Mouse (Mus musculus) liver, embryonic 16.5 days (tissue): ENCODE data around the gene Gabarapl2. TPM values are rescaled to one million over a fixed set of nuclear protein-coding genes. Genes with fewer than 3 reads are reported as not detected.

ENCODE experiments used
- ATAC-seq: fragments of 200-750 bp; cut with Nextera tagmentation; 2 replicates; pipeline ENCODE4 v1.8.0; 2017; ENCODE audit warnings: low read depth, mild to moderate bottlenecking, moderate number of reproducible peaks, moderate library complexity
- H3K27ac ChIP-seq: fragments of 300-500 bp; sonication (generic); 2 replicates; pipeline ENCODE4 v1.5.1; 2014; ENCODE audit warnings: mild to moderate bottlenecking, low read length
- H3K27me3 ChIP-seq: fragments of 300-500 bp; sonication (generic); 2 replicates; pipeline ENCODE4 v1.6.1; 2014; ENCODE audit warnings: low read depth, low read length, mixed read lengths; ENCODE audit not compliant: control insufficient read depth, insufficient read depth
- H3K36me3 ChIP-seq: fragments of 300-500 bp; sonication (generic); 2 replicates; pipeline ENCODE4 v1.6.1; 2014; ENCODE audit warnings: mild to moderate bottlenecking; ENCODE audit not compliant: control insufficient read depth, insufficient read depth
- H3K4me1 ChIP-seq: fragments of 300-500 bp; sonication (generic); 2 replicates; pipeline ENCODE4 v1.6.1; 2014; ENCODE audit warnings: low read depth, low read length, mixed read lengths; ENCODE audit not compliant: control insufficient read depth
- H3K4me2 ChIP-seq: fragments of 300-500 bp; sonication (generic); 2 replicates; pipeline ENCODE4 v1.6.1; 2014; ENCODE audit warnings: low read depth, low read length, mixed read lengths
- H3K4me3 ChIP-seq: fragments of 300-500 bp; sonication (generic); 2 replicates; pipeline ENCODE4 v1.5.1; 2014; ENCODE audit warnings: low read depth, mild to moderate bottlenecking, low read length
- H3K9ac ChIP-seq: fragments of 300-500 bp; sonication (generic); 2 replicates; pipeline ENCODE4 v1.6.1; 2014; ENCODE audit warnings: low read depth, low read length
- H3K9me3 ChIP-seq: fragments of 300-500 bp; sonication (generic); replicated peaks from 2 replicates; pipeline ENCODE4 v1.6.1; 2016; ENCODE audit warnings: low read length; ENCODE audit not compliant: control insufficient read depth
- WGBS: fragments of 180-500 bp; shearing (Covaris S2); extraction: QIAGEN DNeasy Blood & Tissue Kit; methylation state at CpG from one replicate; pipeline ENCODE4 v1.1.7; 2014; ENCODE audit not compliant: insufficient replicate concordance; 5-methylcytosine and 5-hydroxymethylcytosine counted together
- polyA plus RNA-seq: library from polyadenylated mRNA; unstranded; fragments of >200 nt; fragmentation: Nextera tagmentation; extraction: Ambion mirVana; gene quantifications from 2 replicates; pipeline ENCODE4 v1.2.1, GENCODE M21; 2015

Gabarapl2 gene
- polyA plus RNA-seq, 1 experiment from 2014 or later, result 195 TPM

DNA sequence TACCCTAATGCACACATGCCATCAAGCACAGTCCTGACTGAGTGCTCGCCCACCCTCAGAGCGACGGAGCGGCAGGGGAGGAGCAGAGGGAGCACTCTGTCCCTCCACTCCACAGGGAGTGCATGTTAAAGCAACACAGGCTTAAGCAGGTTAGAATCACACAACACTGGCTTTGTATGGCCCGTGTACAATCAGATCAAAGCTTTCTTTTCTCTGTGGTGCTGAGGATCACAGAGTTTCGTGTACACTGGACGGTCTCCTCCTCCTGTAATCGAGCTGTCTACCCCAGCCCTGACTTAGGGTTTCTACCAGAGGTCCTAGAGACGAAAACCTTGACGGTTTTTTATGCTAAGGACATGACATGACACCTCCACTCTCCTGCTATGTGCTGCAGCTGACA is 28.0 kb downstream of the Gabarapl2 start:
- Histone ChIP-seq H3K4me2 (no peak overlapping the region), H3K9ac (no peak overlapping the region), H3K27me3 (no peaks in the 10 kb centered on the region), H3K36me3 (peaks cover 3% of the 10 kb centered on the region; the same call in 1 of the 2 replicates), H3K9me3 (no peaks in the 10 kb centered on the region), H3K4me1 (no peaks in the 10 kb centered on the region; the same call in 1 of the 2 replicates), H3K27ac (no peak overlapping the region), H3K4me3 (no peak overlapping the region)
- no peak for ATAC-seq
- 80% methylated on average over 10 of the region's 10 CpGs for WGBS

DNA sequence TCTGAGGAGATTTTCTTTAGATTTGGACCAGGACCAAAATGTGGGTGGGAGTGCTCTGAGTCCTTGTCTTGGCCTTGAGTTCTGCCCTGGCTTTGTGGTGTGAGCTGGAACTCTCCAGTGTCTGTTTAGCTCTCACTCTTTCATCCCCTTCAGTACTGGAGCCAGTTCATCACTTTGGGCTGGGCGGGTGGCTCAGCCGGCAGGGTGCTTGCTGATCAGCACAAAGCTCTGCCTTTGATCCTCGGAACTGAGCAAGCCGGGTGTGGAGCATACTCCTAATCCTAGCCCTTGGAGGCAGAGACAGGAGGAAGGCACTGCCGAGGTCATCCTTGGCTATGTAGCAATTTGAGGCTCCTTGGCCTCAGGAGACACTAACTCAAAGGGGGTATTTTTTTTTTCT is 28.5 kb downstream of the Gabarapl2 start:
- Histone ChIP-seq H3K4me3 (no peak overlapping the region), H3K27me3 (no peaks in the 10 kb centered on the region), H3K27ac (no peak overlapping the region), H3K4me2 (no peak overlapping the region), H3K36me3 (peaks cover 3% of the 10 kb centered on the region; the same call in 1 of the 2 replicates), H3K4me1 (no peaks in the 10 kb centered on the region; the same call in 1 of the 2 replicates), H3K9ac (no peak overlapping the region), H3K9me3 (no peaks in the 10 kb centered on the region)
- ATAC-seq, result no peak
- WGBS, result 77% methylated on average over 5 of the region's 5 CpGs

DNA sequence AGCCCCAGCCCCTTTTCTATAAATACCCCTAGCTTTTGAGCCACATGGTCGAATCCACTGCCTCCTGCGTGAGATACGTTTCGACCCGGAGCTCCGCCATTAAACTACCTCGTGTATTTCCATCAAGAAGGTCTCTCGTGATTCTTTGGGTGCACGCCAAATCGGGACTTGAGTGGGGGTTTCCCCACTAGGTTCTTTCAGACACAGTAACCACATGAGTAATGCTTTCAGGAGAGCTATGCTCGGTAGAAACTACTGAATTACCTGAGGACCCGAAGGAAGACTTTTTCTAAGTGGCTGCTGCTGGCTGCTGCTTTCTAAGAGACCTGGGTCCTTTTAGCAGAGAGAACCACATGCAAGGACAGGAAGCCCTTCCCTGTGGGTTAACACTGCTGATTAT is 33.6 kb downstream of the Gabarapl2 start:
- H3K4me2 ChIP-seq, result no peak overlapping the region
- H3K4me3 ChIP-seq, result no peak overlapping the region
- H3K9ac ChIP-seq, result no peak overlapping the region
- H3K4me1 ChIP-seq, result no peaks in the 10 kb centered on the region
- no peak for ATAC-seq
- no peaks in the 10 kb centered on the region for H3K9me3 ChIP-seq
- WGBS, result 85% methylated on average over 12 of the region's 12 CpGs
- H3K27me3 ChIP-seq, result no peaks in the 10 kb centered on the region
- H3K36me3 ChIP-seq, result peaks cover 8% of the 10 kb centered on the region; the same call in 1 of the 2 replicates
- no peak overlapping the region for H3K27ac ChIP-seq

DNA sequence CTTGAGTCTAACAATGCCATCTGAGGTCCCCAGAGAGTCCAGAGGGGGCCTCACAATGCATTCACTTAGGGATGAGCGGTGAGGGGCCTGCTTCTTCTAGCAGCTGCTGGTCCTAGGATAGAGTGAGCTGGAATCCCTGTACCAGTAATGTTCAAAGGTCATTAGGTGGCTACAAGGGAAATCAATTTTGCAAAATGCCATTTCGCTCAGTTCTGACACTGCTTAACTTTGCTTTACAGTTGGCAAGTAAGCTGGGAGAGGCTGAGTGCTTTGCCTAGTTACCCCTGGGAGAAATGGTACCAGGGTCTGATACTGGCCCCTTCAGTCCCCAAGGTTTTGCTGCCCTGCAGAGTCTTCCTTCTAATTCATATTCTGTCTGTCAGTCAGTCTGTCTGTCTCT is 35.2 kb downstream of the Gabarapl2 start:
- H3K27me3 ChIP-seq, result no peaks in the 10 kb centered on the region
- no peak overlapping the region for H3K4me3 ChIP-seq
- ATAC-seq, result peak; percentile 28; the same call in 1 of the 2 replicates
- peaks cover 8% of the 10 kb centered on the region; the same call in 1 of the 2 replicates for H3K36me3 ChIP-seq
- 0 out of 2 replicates have a peak overlapping the region, but pooled peaks have one; percentile 13 for H3K27ac ChIP-seq
- no peaks in the 10 kb centered on the region for H3K4me1 ChIP-seq
- H3K9me3 ChIP-seq, result no peaks in the 10 kb centered on the region
- H3K4me2 ChIP-seq, result no peak overlapping the region
- 73% methylated on average over 2 of the region's 2 CpGs for WGBS
- H3K9ac ChIP-seq, result no peak overlapping the region

DNA sequence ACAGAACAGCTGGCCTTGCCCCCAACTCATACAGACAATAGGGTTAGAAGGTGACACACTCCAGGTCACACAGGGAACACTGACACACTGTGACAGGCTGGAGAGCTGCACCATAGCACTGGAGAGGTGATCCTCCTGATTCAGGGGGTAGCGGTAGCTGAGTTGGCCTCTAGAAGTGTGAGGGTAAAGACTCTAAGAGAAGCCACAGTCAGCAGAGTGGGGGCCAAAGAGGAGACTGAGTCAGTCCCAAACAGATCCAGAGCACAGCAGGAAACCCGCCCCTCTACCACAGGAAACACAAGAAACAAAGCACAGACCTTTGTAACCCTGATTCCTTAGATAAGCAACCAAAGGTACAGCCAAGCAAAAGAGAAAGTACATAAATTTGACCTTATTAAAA is 35.8 kb downstream of the Gabarapl2 start:
- Histone ChIP-seq H3K36me3 (peaks cover 8% of the 10 kb centered on the region; the same call in 1 of the 2 replicates), H3K4me2 (no peak overlapping the region)
- WGBS, result 55% methylated on average over 2 of the region's 2 CpGs

DNA sequence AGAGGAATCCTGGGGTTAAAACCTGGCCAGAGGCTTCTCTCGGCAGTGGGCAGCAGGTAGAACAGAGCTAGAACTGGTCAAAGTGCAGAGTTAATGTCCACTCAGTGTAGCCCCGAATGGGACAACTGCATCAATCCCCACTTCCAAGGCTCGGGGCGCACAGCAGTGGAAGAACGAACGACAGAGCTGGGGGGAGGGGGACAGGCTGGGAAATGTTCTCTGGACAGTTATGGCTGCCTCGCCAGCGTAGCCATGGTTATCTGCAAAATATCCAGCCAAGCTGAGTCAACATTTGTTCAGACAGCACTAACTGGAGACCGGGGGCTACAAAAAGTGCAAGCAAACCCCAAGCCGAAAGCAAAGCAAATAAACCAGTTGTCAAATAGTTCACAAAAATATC is 37.6 kb downstream of the Gabarapl2 start:
- Histone ChIP-seq H3K9me3 (no peaks in the 10 kb centered on the region), H3K4me3 (no peak overlapping the region), H3K9ac (no peak overlapping the region), H3K27me3 (no peaks in the 10 kb centered on the region), H3K4me1 (no peaks in the 10 kb centered on the region), H3K36me3 (peaks cover 7% of the 10 kb centered on the region; the same call in 1 of the 2 replicates), H3K27ac (peak overlapping the region; percentile 37), H3K4me2 (peak overlapping the region; percentile 28)
- WGBS, result 68% methylated on average over 10 of the region's 10 CpGs
- peak; percentile 43 for ATAC-seq

More for the DNA sequence above, 35.8 kb downstream of the Gabarapl2 start:
- Histone ChIP-seq H3K27me3 (no peaks in the 10 kb centered on the region), H3K4me1 (no peaks in the 10 kb centered on the region), H3K9me3 (no peaks in the 10 kb centered on the region), H3K4me3 (no peak overlapping the region), H3K9ac (no peak overlapping the region), H3K27ac (no peak overlapping the region)
- no peak for ATAC-seq

DNA sequence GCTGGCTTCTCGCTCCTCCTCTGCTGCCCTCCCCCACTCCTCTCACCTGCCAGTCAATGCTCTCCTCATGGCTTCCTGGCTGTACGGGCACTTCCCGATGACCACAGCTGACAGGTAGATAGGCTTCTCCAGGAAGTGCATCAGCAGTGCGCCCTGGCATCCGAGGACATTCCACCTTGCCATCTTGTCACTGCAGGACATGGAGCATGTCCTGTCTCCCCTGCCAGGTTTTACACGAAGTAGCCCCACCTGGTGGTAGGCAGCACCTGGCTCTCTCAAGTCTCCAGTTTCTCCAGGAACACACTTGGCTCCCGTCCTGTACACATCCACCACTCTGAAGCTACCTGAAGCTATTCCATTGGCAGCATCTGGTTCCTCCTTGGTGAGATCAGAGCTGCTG is 41.6 kb downstream of the Gabarapl2 start:
- 77% methylated on average over 7 of the region's 7 CpGs for WGBS
- Histone ChIP-seq H3K4me3 (no peak overlapping the region), H3K9me3 (no peaks in the 10 kb centered on the region), H3K9ac (no peak overlapping the region), H3K4me1 (no peaks in the 10 kb centered on the region), H3K4me2 (no peak overlapping the region), H3K36me3 (no peaks in the 10 kb centered on the region), H3K27me3 (no peaks in the 10 kb centered on the region), H3K27ac (no peak overlapping the region)
- no peak for ATAC-seq

DNA sequence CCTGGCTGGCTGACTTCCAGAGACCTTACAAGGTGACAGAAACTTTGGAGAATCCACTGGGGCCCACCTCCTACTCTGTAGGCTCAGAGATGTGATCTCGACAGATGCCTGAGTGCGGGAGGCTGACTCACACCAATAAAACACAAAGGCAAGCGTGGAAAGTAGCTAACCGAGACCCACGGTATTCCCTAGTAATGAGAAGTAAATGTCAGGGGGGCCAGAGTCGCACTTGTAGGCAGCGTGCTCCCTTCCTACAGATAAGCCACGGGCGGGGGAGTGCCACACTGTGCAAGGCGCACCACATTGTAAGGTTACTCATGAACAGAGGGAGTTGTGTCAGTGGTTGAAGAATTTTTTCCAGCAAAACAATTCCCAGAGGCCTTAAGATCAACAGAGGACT is 44.0 kb downstream of the Gabarapl2 start:
- ATAC-seq, result no peak
- H3K4me2 ChIP-seq, result no peak overlapping the region
- H3K9me3 ChIP-seq, result no peaks in the 10 kb centered on the region
- no peaks in the 10 kb centered on the region for H3K27me3 ChIP-seq
- H3K9ac ChIP-seq, result no peak overlapping the region
- no peak overlapping the region for H3K27ac ChIP-seq
- no peak overlapping the region for H3K4me3 ChIP-seq
- 58% methylated on average over 10 of the region's 10 CpGs for WGBS
- no peaks in the 10 kb centered on the region for H3K4me1 ChIP-seq
- no peaks in the 10 kb centered on the region for H3K36me3 ChIP-seq

DNA sequence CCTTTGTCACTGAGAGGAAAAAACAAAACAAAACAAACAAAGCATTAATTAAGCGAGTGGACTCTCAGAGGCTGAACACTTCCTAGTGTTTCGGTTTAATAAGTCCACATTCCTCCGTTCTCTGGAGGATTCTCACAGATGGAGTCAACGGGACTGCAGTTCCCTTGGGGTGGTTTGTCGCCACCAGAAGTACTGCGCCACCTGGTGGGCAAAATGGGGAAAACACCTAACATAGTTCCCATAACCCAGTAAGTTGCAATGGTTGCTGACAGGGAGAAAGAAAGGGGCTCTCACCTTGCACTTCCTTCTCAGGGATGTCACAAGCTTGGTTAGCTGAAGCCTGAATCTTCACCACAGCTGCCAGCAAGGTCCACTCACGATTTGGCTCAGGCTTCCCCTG is 49.4 kb downstream of the Gabarapl2 start:
- Histone ChIP-seq H3K4me2 (no peak overlapping the region), H3K36me3 (peaks cover 16% of the 10 kb centered on the region)

More for the DNA sequence above, 49.4 kb downstream of the Gabarapl2 start:
- Histone ChIP-seq H3K27ac (no peak overlapping the region), H3K4me1 (peaks cover 4% of the 10 kb centered on the region; the same call in 1 of the 2 replicates), H3K9me3 (no peaks in the 10 kb centered on the region), H3K27me3 (no peaks in the 10 kb centered on the region), H3K9ac (no peak overlapping the region), H3K4me3 (no peak overlapping the region)
- peak; percentile 35; the same call in 1 of the 2 replicates for ATAC-seq
- WGBS, result 7% methylated on average over 7 of the region's 7 CpGs
